Mouse (Mus musculus) forebrain, embryonic 11.5 days (tissue): ENCODE data around the gene Vsnl1. TPM values are rescaled to one million over a fixed set of nuclear protein-coding genes. Genes with fewer than 3 reads are reported as not detected.

Experiments used
- ATAC-seq: fragments of 200-750 bp; cut with Nextera tagmentation; replicated peaks from 2 replicates; pipeline ENCODE4 v1.8.0; 2017; ENCODE audit warnings: moderate TSS enrichment; ENCODE audit not compliant: low FRiP score
- DNase-seq: peaks from one replicate; pipeline ENCODE4 v3.0.0-alpha.2; 2017; ENCODE audit warnings: low spot score
- H3K27ac ChIP-seq: fragments of 300-500 bp; sonication (generic); 2 replicates; pipeline ENCODE4 v1.5.1; 2014; ENCODE audit warnings: low read depth, low read length
- H3K27me3 ChIP-seq: fragments of 300-500 bp; sonication (generic); 2 replicates; pipeline ENCODE4 v1.6.1; 2014; ENCODE audit warnings: mild to moderate bottlenecking, low read length, mixed read lengths; ENCODE audit not compliant: control insufficient read depth, insufficient read depth
- H3K36me3 ChIP-seq: fragments of 300-500 bp; sonication (generic); 2 replicates; pipeline ENCODE4 v1.6.1; 2014; ENCODE audit warnings: mild to moderate bottlenecking, low read length, moderate library complexity, mixed read lengths; ENCODE audit not compliant: control insufficient read depth, insufficient read depth
- H3K4me1 ChIP-seq: fragments of 300-500 bp; sonication (generic); replicated peaks from 2 replicates; pipeline ENCODE4 v1.6.1; 2014; ENCODE audit warnings: low read length, mixed read lengths; ENCODE audit not compliant: control insufficient read depth, insufficient read depth
- H3K4me2 ChIP-seq: fragments of 300-500 bp; sonication (generic); 2 replicates; pipeline ENCODE4 v1.6.1; 2014; ENCODE audit warnings: low read depth, mild to moderate bottlenecking, low read length, moderate library complexity, mixed read lengths; ENCODE audit not compliant: severe bottlenecking
- H3K4me3 ChIP-seq: fragments of 300-500 bp; sonication (generic); 2 replicates; pipeline ENCODE4 v1.5.1; 2014; ENCODE audit warnings: low read depth, low read length
- H3K9ac ChIP-seq: fragments of 300-500 bp; sonication (generic); 2 replicates; pipeline ENCODE4 v1.6.1; 2014; ENCODE audit warnings: low read length
- H3K9me3 ChIP-seq: fragments of 300-500 bp; sonication (generic); 2 replicates; pipeline ENCODE4 v1.6.1; 2016; ENCODE audit warnings: low read length, mixed read lengths; ENCODE audit not compliant: control insufficient read depth
- WGBS: fragments of 180-500 bp; shearing (Covaris S2); extraction: QIAGEN DNeasy Blood & Tissue Kit; methylation state at CpG from one replicate; pipeline ENCODE4 v1.1.7; 2014; 5-methylcytosine and 5-hydroxymethylcytosine counted together
- microRNA-seq: library from miRNA; unstranded; fragments of <30 nt; microRNA quantifications from one replicate; pipeline ENCODE4, GENCODE M21; 2016; ENCODE audit not compliant: insufficient number of aligned reads
- polyA plus RNA-seq: library from polyadenylated mRNA; unstranded; fragments of >200 nt; fragmentation: Nextera tagmentation; extraction: Ambion mirVana; gene quantifications from 2 replicates; pipeline ENCODE4 v1.2.1, GENCODE M21; 2014

Gene Vsnl1
- polyA plus RNA-seq, 1 experiment from 2014 or later: 0.99 TPM

DNA sequence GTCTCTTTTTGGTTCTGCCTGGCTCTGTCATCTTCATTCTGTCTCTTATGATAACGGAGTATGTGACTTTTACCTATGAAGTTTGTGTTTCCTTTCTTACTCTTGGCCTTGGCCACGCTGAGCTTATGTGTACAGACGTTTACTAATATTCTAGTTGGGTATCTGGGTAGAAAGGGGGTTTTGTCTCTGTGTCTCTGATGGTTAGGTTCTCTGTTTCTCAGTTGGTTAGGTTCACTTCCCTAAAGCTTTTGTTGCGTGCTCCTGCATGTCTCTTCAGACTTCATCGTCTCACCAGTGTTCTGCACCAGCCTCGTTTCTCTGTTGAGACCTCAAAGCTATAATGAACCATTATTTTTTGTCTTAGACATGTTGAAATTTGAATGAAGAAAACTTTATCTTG, 159.2 kb downstream of the Vsnl1 start:
- no peak overlapping the region for H3K27ac ChIP-seq
- H3K4me1 ChIP-seq: no peaks in the 10 kb centered on the region
- no peak overlapping the region for H3K4me3 ChIP-seq
- WGBS: 95% methylated on average over 6 of the region's 6 CpGs
- H3K27me3 ChIP-seq: no peaks in the 10 kb centered on the region
- ATAC-seq (no peak), DNase-seq (no peak)
- no peaks in the 10 kb centered on the region for H3K9me3 ChIP-seq
- peaks cover 4% of the 10 kb centered on the region; the same call in 1 of the 2 replicates for H3K36me3 ChIP-seq
- H3K4me2 ChIP-seq: no peak overlapping the region
- H3K9ac ChIP-seq: no peak overlapping the region

DNA sequence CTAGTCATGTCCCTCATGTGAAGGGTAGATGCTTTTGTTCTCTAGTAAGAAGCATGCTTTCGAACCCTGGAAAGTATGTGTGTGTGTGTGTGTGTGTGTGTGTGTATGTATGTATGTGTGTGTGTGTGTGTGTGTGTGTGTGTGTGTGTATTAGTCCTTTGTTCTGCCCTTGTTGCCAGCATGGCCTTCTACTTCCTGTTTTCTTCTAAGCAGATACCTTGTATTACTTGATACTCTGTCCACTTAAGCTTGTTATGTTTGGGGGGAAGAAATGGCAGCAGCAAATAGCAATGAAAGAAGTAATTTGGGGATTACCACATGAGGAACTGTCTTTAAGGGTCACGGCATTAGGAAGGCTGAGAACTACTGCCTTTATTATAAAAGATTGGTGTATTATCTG, 159.8 kb downstream of the Vsnl1 start:
- Histone ChIP-seq H3K36me3 (peaks cover 4% of the 10 kb centered on the region; the same call in 1 of the 2 replicates), H3K4me2 (no peak overlapping the region), H3K4me3 (no peak overlapping the region), H3K9ac (no peak overlapping the region), H3K9me3 (no peaks in the 10 kb centered on the region), H3K27ac (no peak overlapping the region), H3K4me1 (no peaks in the 10 kb centered on the region), H3K27me3 (no peaks in the 10 kb centered on the region)
- DNase-seq (no peak), ATAC-seq (no peak)
- 97% methylated on average over 2 of the region's 2 CpGs for WGBS

Small RNA genes within 50 kb of the gene (microRNA-seq; reads per million reads assigned to microRNA genes)
- not detected for gene Mir7675

Other genes starting within 250 kb of the Vsnl1 start
- not detected in 2 replicates for gene Msgn1, start 227.6 kb downstream of the Vsnl1 start, polyA plus RNA-seq
- gene Gen1, start 170.8 kb downstream of the Vsnl1 start, polyA plus RNA-seq: 17.7 and 19.2 TPM in 2 replicates
- gene Smc6, start 170.7 kb downstream of the Vsnl1 start, polyA plus RNA-seq: 137 and 153 TPM in 2 replicates
- 0.11 and 0.24 TPM in 2 replicates for gene Rad51ap2, start 19.5 kb upstream of the Vsnl1 start, polyA plus RNA-seq